Mouse (Mus musculus) CD8-positive naive resting alpha-beta T cell, adult 2 months (primary cell): ENCODE data around the gene Cntln.

Experiments
- DNase-seq, 2 experiments: peaks; one replicate each; pipeline ENCODE4 v3.0.0; 2022; ENCODE audit warnings: low read depth in 2 of 2, low spot score in 2 of 2

The Cntln gene

GRCm38 (mm10) chr4:85049933-85050553 lies 165.9 kb downstream of the Cntln start:
- no peak for DNase-seq

DNA sequence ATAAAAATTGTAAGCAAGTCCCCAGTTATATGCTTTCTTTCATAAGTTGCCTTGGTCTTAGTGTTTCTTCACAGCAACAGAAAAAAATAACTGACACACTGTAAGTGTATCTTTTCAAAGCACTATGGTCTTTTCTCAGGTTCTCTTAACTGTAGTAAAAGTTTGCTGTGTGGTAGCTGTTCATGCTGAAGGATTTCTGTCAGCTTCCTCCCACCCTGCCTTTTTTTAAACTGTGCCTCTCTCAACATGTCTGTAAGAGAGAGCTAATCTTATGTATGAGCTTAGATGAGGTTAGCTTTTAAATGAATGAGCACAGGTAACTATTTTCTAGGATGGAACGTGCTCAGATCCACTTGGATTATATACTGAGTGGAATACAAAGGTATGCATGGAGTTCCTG lies 170.5 kb downstream of the Cntln start:
- DNase-seq, result no peak

DNA sequence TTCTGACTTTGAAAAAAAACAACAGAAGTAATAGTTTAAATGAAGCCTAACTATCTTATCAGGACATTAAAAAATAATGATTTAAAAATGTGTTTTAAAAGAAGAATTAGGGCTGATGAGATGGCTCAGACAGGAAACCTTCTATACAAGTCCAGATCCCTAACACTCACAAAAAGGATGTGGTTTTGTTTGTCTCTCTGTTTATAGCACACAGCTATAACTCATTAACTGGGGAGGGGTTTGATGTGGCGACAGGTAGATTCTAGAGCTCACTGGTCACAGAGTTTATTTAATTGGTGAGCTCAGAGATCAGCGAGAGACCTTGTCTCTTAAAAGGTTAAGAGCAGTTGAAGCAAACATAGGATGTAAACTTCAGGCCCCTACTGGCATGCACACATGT lies 175.5 kb downstream of the Cntln start:
- DNase-seq, result no peak

DNA sequence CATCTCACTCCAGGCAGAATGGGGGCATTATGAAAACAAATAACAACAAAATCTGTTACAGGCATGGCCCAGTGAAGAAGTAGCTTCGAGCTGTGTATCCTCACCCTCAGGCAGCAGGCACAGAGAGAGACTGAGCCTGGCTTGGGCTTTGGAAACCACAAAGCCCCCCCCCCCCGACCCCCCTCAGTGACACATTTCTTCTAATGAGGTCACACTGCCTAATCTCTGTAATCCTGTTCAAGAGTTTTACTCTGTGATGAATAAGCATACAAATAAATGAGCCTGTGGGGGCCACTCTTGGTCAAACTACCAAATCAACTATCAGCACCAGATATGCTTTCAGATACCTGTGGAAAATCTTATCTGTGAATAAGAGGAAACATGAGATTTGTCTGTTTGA lies 177.6 kb downstream of the Cntln start:
- no peak for DNase-seq

DNA sequence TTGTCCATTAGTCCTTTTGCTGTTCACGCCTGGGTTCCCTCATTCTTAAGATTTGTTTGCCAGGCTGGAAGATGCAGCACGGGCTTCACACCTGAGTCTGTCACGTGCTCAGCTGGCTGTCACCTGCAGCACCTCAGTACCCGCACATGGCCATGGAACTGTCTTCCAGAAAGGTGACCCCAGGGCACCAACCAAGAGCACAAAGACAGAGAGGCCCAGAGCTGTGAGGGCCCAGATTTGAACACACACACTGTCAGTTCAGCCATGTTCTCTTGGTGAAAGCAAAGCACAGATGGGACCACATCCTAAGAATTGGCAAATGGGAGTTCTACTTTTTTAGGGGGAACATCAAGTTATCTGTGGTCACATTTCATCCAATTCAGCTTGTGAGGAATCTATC lies 211.9 kb downstream of the Cntln start:
- DNase-seq, result no peak

GRCm38 (mm10) chr4:85096682-85097081 lies 212.6 kb downstream of the Cntln start:
- peak; percentile 10 to 35 for DNase-seq

- DNase-seq, result no peak
Measured at GRCm38 (mm10) chr4:85102168-85102567, 218.1 kb downstream of the Cntln start.

DNA sequence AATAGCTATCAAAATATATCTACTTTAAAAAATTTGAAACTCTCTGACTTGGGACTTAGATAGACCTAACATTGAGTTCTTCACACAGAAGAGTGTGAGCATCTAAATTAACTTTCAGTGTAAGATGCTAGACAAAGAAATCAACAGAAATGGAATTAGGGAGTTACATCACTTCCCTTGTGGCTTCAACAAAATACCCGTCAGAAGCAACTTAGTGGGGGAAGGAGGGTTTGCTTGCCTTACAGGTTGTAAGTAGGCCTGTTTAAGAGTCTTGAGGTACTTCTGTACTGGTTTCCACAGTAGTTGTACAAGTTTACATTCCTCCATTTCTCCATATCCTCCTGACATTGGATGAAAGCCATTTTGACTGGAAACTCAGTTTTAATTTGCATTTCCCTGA lies 222.3 kb downstream of the Cntln start:
- DNase-seq, result no peak

DNA sequence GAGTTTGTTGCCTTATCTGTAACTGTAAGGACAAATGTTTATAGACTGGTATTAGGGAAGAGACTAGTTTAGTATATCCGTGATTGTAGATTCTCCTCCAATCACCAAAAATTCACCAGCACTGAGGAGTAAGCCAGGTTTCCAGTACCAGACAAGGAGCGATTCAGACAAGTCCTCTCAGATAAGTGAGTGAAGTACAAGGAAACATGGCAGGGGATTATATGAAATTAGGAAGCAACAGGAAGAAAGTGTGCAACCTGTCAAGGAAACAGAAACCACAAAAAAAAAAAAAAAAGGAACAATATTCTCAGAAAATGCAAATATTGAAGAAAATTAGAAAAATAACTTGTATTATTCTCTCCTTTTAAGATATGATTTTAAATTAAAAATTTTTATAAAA lies 222.9 kb downstream of the Cntln start:
- no peak for DNase-seq

GRCm38 (mm10) chr4:85120271-85120670 lies 236.2 kb downstream of the Cntln start:
- no peak for DNase-seq

GRCm38 (mm10) chr4:85149726-85150125 lies 265.6 kb downstream of the Cntln start:
- no peak for DNase-seq

DNA sequence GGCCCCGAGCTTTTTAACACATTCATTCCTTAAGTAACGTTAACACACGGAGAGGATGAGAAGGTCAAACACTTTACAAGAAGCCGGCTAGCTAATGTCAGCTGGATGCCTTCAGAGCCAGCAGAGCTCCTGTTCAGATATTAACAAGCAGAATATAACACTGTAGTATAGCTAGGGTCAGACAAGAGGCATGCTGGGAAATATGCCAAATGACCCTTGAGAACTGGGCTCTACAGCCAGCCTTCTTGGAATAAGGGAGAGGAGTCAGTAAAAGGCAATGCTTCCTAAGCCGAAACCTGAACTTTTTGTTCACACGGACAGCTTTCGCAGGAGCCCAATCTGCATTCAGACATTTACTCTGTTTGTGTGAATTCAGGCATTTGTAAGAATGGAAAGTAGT lies 267.8 kb downstream of the Cntln start:
- no peak for DNase-seq

GRCm38 (mm10) chr4:85154361-85154760 lies 270.3 kb downstream of the Cntln start:
- DNase-seq, result no peak

- DNase-seq, result no peak
Measured at GRCm38 (mm10) chr4:85161156-85161555, 277.0 kb downstream of the Cntln start.

DNA sequence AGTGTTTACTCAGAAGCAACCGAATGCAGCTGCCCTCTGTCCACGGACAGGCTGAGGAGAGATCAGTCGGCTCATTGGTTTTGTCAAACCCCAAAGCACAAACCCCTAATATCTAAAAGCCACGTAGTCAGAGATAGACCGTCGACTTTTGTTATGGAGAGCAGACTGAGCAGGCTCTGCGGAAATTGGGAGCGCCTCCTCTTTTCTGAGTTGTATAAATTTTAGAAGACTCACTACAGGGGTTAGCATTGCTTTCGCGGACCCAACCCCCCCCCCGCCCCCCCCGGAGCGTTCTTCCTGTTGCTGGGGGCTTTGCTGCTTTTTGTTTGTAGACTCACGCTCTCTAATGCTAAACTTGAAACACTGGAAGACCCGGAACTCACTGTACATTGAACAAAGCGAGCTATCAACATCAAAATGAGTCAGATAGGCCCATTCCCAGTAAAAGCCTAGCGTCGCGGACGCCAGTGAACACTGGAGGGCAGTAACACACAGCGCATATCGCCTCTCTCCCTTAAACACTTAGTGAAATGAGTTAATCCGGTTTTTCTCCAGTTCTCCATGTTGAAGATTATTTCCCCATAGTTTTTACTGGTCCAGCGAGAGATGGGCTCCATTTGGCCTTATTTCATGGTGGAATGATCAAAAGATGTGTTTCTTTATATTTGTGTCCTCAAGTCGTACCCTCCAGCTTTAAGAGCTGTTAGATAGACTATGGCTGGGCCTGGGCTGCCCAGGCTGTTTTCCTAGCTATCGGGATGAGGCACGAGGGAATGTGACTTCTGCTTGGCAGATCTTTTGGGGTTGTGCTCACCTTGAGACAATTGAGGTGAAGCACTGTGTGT lies 278.6 kb downstream of the Cntln start:
- DNase-seq, result no peak

DNA sequence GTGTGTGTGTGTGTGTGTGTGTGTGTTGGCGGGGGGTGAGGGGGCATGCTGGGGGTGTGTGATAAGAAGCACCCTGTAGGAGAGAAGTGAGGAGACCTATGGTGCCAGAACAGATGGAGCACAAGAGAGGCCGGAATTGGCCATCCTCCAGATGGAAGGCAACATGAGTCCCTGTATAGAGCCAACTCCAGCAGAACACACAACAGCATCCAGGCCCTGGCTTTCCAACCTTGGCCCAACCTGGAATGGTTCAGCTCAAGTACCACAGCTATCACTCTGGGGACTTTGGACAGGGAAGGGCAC lies 279.2 kb downstream of the Cntln start:
- no peak for DNase-seq

DNA sequence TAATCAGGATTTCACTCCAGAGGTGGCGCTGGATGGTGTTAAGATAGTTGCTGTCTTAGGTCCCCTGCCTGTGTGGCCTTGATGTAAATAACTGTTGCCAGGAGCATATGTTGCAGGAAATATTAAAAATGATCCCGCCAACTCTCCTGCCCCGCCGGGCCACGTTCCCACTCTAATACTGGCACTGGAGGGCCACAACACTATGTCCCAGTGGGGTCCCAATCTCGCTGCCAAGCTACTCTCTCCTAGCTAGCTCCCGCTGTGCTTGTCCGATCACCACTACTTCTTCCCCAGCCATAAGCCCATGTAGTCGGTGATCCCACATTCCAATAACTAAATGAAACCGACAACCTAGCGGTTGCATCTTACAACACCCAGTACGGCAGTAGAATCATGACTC lies 283.9 kb downstream of the Cntln start:
- no peak for DNase-seq

GRCm38 (mm10) chr4:85175466-85175865 lies 291.4 kb downstream of the Cntln start:
- DNase-seq, result no peak

DNA sequence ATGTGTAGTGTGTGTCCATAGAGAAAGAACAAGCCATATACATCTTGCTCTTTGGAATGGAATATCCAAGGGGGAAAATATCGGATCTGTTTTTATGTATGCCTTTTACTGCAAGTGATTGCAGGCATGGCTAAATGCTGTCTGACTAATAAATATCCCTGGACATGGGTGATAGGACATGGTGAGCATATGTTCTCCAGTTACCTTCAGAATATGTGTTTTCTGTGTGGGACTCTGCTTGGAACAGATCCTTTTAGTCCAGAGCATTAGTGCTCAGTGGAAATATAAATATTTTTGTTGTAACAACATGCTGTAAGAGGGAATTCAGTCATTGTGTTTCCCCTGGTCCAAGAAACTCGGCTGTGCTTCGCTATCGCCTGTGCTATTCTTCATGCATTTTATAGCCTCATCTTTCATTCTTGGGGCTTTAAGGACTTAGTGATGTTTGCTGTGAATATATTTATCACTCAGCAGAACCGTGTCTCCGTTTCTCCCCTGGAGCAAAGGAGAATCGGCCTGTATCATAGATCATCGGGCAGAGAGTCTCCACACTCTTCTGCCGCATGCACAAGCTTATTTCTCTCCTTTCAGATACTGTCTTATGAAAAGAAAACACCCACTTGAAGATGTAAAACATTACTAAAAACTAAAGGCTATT lies 294.4 kb downstream of the Cntln start:
- no peak for DNase-seq
